Mouse (Mus musculus): Measurements from ENCODE around the gene Skap1. TPM values are rescaled to one million over a fixed set of nuclear protein-coding genes. Genes with fewer than 3 reads are reported as not detected.
A peak's percentile ranks its signal among the peaks of the same experiment; 100 is the strongest.

The Skap1 gene
- polyA plus RNA-seq, 1 experiment, result 1.5 TPM

- no peak overlapping the region for H3K27ac ChIP-seq (ENCODE audit: insufficient read depth, low read length)
- no peak overlapping the region for H3K4me3 ChIP-seq (replicated peaks; ENCODE audit: insufficient read depth, low read depth, low read length)
- DNase-seq, result no peak
- peaks cover 1% of the 10 kb centered on the region; the same call in 1 of the 2 replicates for H3K27me3 ChIP-seq (ENCODE audit: control insufficient read depth, insufficient read depth, low read length)
- 60% methylated on average over 7 of the region's 7 CpGs for WGBS
- H3K4me1 ChIP-seq (ENCODE audit: control insufficient read depth, insufficient read depth, low read length), result no peaks in the 10 kb centered on the region
- TF ChIP-seq POLR2A (IDR thresholded peaks at IDR 0.05; ENCODE audit: borderline replicate concordance, insufficient read depth, low read length) (no peak), CTCF (IDR thresholded peaks at IDR 0.05; ENCODE audit: borderline replicate concordance, insufficient read depth, low read depth, low read length) (no peak)
Observed at GRCm38 (mm10) chr11:96620006-96620405, 155.6 kb downstream of the Skap1 start.

- Histone ChIP-seq H3K4me1 (ENCODE audit: control insufficient read depth, insufficient read depth, low read length) (no peaks in the 10 kb centered on the region), H3K27me3 (ENCODE audit: control insufficient read depth, insufficient read depth, low read length) (peaks cover 1% of the 10 kb centered on the region; the same call in 1 of the 2 replicates), H3K27ac (ENCODE audit: insufficient read depth, low read length) (no peak overlapping the region), H3K4me3 (replicated peaks; ENCODE audit: insufficient read depth, low read depth, low read length) (no peak overlapping the region)
- WGBS, result 62% methylated on average over 11 of the region's 11 CpGs
- TF ChIP-seq POLR2A (IDR thresholded peaks at IDR 0.05; ENCODE audit: borderline replicate concordance, insufficient read depth, low read length) (no peak), CTCF (IDR thresholded peaks at IDR 0.05; ENCODE audit: borderline replicate concordance, insufficient read depth, low read depth, low read length) (no peak)
- no peak for DNase-seq
Observed at GRCm38 (mm10) chr11:96620660-96621059, 156.3 kb downstream of the Skap1 start.

- Histone ChIP-seq H3K4me1 (ENCODE audit: control insufficient read depth, insufficient read depth, low read length) (no peaks in the 10 kb centered on the region), H3K27ac (ENCODE audit: insufficient read depth, low read length) (no peak overlapping the region), H3K27me3 (ENCODE audit: control insufficient read depth, insufficient read depth, low read length) (peaks cover 1% of the 10 kb centered on the region; the same call in 1 of the 2 replicates), H3K4me3 (replicated peaks; ENCODE audit: insufficient read depth, low read depth, low read length) (no peak overlapping the region)
- peak; percentile 44 to 63 for DNase-seq
- 27% methylated on average over 4 of the region's 4 CpGs for WGBS
- TF ChIP-seq CTCF (IDR thresholded peaks at IDR 0.05; ENCODE audit: borderline replicate concordance, insufficient read depth, low read depth, low read length) (peak; percentile 72), POLR2A (IDR thresholded peaks at IDR 0.05; ENCODE audit: borderline replicate concordance, insufficient read depth, low read length) (no peak)
Observed at GRCm38 (mm10) chr11:96621167-96621566, 156.8 kb downstream of the Skap1 start.

- no peak overlapping the region for H3K4me3 ChIP-seq (replicated peaks; ENCODE audit: insufficient read depth, low read depth, low read length)
- 19% methylated on average over 9 of the region's 9 CpGs for WGBS
- TF ChIP-seq POLR2A (IDR thresholded peaks at IDR 0.05; ENCODE audit: borderline replicate concordance, insufficient read depth, low read length), result no peak
- TF ChIP-seq CTCF (IDR thresholded peaks at IDR 0.05; ENCODE audit: borderline replicate concordance, insufficient read depth, low read depth, low read length), result no peak
- no peak for DNase-seq
- no peak overlapping the region for H3K27ac ChIP-seq (ENCODE audit: insufficient read depth, low read length)
- no peaks in the 10 kb centered on the region for H3K4me1 ChIP-seq (ENCODE audit: control insufficient read depth, insufficient read depth, low read length)
- H3K27me3 ChIP-seq (ENCODE audit: control insufficient read depth, insufficient read depth, low read length), result peaks cover 1% of the 10 kb centered on the region; the same call in 1 of the 2 replicates
Observed at GRCm38 (mm10) chr11:96622782-96623181, 158.4 kb downstream of the Skap1 start.

GRCm38 (mm10) chr11:96624436-96624835, 160.0 kb downstream of the Skap1 start:
- H3K4me1 ChIP-seq (ENCODE audit: control insufficient read depth, insufficient read depth, low read length), result no peaks in the 10 kb centered on the region
- no peak overlapping the region for H3K4me3 ChIP-seq (replicated peaks; ENCODE audit: insufficient read depth, low read depth, low read length)
- no peak overlapping the region for H3K27ac ChIP-seq (ENCODE audit: insufficient read depth, low read length)
- H3K27me3 ChIP-seq (ENCODE audit: control insufficient read depth, insufficient read depth, low read length), result peaks cover 1% of the 10 kb centered on the region; the same call in 1 of the 2 replicates
- TF ChIP-seq POLR2A (IDR thresholded peaks at IDR 0.05; ENCODE audit: borderline replicate concordance, insufficient read depth, low read length), result no peak
- TF ChIP-seq CTCF (IDR thresholded peaks at IDR 0.05; ENCODE audit: borderline replicate concordance, insufficient read depth, low read depth, low read length), result no peak
- WGBS, result 55% methylated on average over 4 of the region's 4 CpGs
- no peak for DNase-seq

- 40% methylated on average over 9 of the region's 9 CpGs for WGBS
Observed at GRCm38 (mm10) chr11:96629775-96630174, 165.4 kb downstream of the Skap1 start.

GRCm38 (mm10) chr11:96631521-96631920, 167.1 kb downstream of the Skap1 start:
- H3K4me3 ChIP-seq (replicated peaks; ENCODE audit: insufficient read depth, low read depth, low read length), result no peak overlapping the region
- 75% methylated on average over 3 of the region's 3 CpGs for WGBS
- no peaks in the 10 kb centered on the region for H3K27me3 ChIP-seq (ENCODE audit: control insufficient read depth, insufficient read depth, low read length)
- H3K27ac ChIP-seq (ENCODE audit: insufficient read depth, low read length), result no peak overlapping the region
- no peak for DNase-seq
- no peak for TF ChIP-seq CTCF (IDR thresholded peaks at IDR 0.05; ENCODE audit: borderline replicate concordance, insufficient read depth, low read depth, low read length)
- no peak for TF ChIP-seq POLR2A (IDR thresholded peaks at IDR 0.05; ENCODE audit: borderline replicate concordance, insufficient read depth, low read length)
- no peaks in the 10 kb centered on the region for H3K4me1 ChIP-seq (ENCODE audit: control insufficient read depth, insufficient read depth, low read length)

More at GRCm38 (mm10) chr11:96629775-96630174, 165.4 kb downstream of the Skap1 start:
- DNase-seq, result peak in 1 of 2 experiments; percentile 39
- no peaks in the 10 kb centered on the region for H3K4me1 ChIP-seq (ENCODE audit: control insufficient read depth, insufficient read depth, low read length)
- no peaks in the 10 kb centered on the region for H3K27me3 ChIP-seq (ENCODE audit: control insufficient read depth, insufficient read depth, low read length)
- no peak overlapping the region for H3K4me3 ChIP-seq (replicated peaks; ENCODE audit: insufficient read depth, low read depth, low read length)
- TF ChIP-seq POLR2A (IDR thresholded peaks at IDR 0.05; ENCODE audit: borderline replicate concordance, insufficient read depth, low read length) (no peak), CTCF (IDR thresholded peaks at IDR 0.05; ENCODE audit: borderline replicate concordance, insufficient read depth, low read depth, low read length) (no peak)
- no peak overlapping the region for H3K27ac ChIP-seq (ENCODE audit: insufficient read depth, low read length)

- WGBS, result 77% methylated on average over 7 of the region's 7 CpGs
- Histone ChIP-seq H3K4me1 (ENCODE audit: control insufficient read depth, insufficient read depth, low read length) (no peaks in the 10 kb centered on the region), H3K4me3 (replicated peaks; ENCODE audit: insufficient read depth, low read depth, low read length) (no peak overlapping the region), H3K27me3 (ENCODE audit: control insufficient read depth, insufficient read depth, low read length) (no peaks in the 10 kb centered on the region), H3K27ac (ENCODE audit: insufficient read depth, low read length) (no peak overlapping the region)
- no peak for DNase-seq
- TF ChIP-seq CTCF (IDR thresholded peaks at IDR 0.05; ENCODE audit: borderline replicate concordance, insufficient read depth, low read depth, low read length), result no peak
- no peak for TF ChIP-seq POLR2A (IDR thresholded peaks at IDR 0.05; ENCODE audit: borderline replicate concordance, insufficient read depth, low read length)
Observed at GRCm38 (mm10) chr11:96637927-96638326, 173.5 kb downstream of the Skap1 start.
